Mouse (Mus musculus) hindbrain, embryonic 15.5 days (tissue): ENCODE data around the gene Spast. TPM values are rescaled to one million over a fixed set of nuclear protein-coding genes. Genes with fewer than 3 reads are reported as not detected.
"Not testable (repeated sequence)": the region's sequence is repeated elsewhere in the genome, so short reads cannot be mapped to it uniquely, and the experiment has no call there.

Source experiments
- ATAC-seq: fragments of 200-750 bp; cut with Nextera tagmentation; 2 replicates; pipeline ENCODE4 v1.8.0; 2017; ENCODE audit warnings: low read depth, moderate number of reproducible peaks, moderate TSS enrichment; ENCODE audit not compliant: low FRiP score
- H3K27ac ChIP-seq: fragments of 300-500 bp; sonication (generic); replicated peaks from 2 replicates; pipeline ENCODE4 v1.5.1; 2015; ENCODE audit warnings: mild to moderate bottlenecking, inconsistent platforms
- H3K27me3 ChIP-seq: fragments of 300-500 bp; sonication (generic); 2 replicates; pipeline ENCODE4 v1.6.1; 2015; ENCODE audit warnings: control low read depth, inconsistent platforms
- H3K36me3 ChIP-seq: fragments of 300-500 bp; sonication (generic); 2 replicates; pipeline ENCODE4 v1.6.1; 2015; ENCODE audit warnings: control low read depth, inconsistent platforms
- H3K4me1 ChIP-seq: fragments of 300-500 bp; sonication (generic); replicated peaks from 2 replicates; pipeline ENCODE4 v1.6.1; 2015; ENCODE audit warnings: control low read depth, inconsistent platforms
- H3K4me2 ChIP-seq: fragments of 300-500 bp; sonication (generic); 2 replicates; pipeline ENCODE4 v1.6.1; 2015; ENCODE audit warnings: moderate library complexity, mild to moderate bottlenecking, inconsistent platforms
- H3K4me3 ChIP-seq: fragments of 300-500 bp; sonication (generic); 2 replicates; pipeline ENCODE4 v1.5.1; 2015; ENCODE audit warnings: mild to moderate bottlenecking, inconsistent platforms
- H3K9ac ChIP-seq: fragments of 300-500 bp; sonication (generic); 2 replicates; pipeline ENCODE4 v1.6.1; 2015; ENCODE audit warnings: inconsistent platforms
- H3K9me3 ChIP-seq: fragments of 300-500 bp; sonication (generic); 2 replicates; pipeline ENCODE4 v1.6.1; 2016; ENCODE audit warnings: control low read depth, inconsistent platforms
- WGBS: fragments of 180-500 bp; shearing (Covaris S2); methylation state at CpG from one replicate; pipeline ENCODE4 v1.1.7; 2015; 5-methylcytosine and 5-hydroxymethylcytosine counted together
- polyA plus RNA-seq: library from polyadenylated mRNA; unstranded; fragments of >200 nt; fragmentation: Nextera tagmentation; extraction: Ambion mirVana; gene quantifications from 2 replicates; pipeline ENCODE4 v1.2.1, GENCODE M21; 2015

Spast gene
- polyA plus RNA-seq: 34.2 and 35.5 TPM in 2 replicates

- no peaks in the 10 kb centered on the region for H3K27me3 ChIP-seq
- ATAC-seq: peak; percentile 70
- peak within 1 kb of the TSS; percentile 97 for H3K27ac ChIP-seq
- H3K9me3 ChIP-seq: no peaks in the 10 kb centered on the region
- H3K9ac ChIP-seq: peak within 1 kb of the TSS; percentile 96
- H3K4me3 ChIP-seq: peak within 1 kb of the TSS; percentile 80
- H3K4me2 ChIP-seq: peak within 1 kb of the TSS; percentile 63
- WGBS: 1% methylated on average over 40 of the region's 90 CpGs
- H3K4me1 ChIP-seq: peaks cover 41% of the 10 kb centered on the region
- H3K36me3 ChIP-seq: no peaks in the 10 kb centered on the region
These were observed at the start of gene Spast for GRCm38 (mm10) chr17:74338937-74339804. Spast (plus strand) TSS chr17:74338987.

DNA sequence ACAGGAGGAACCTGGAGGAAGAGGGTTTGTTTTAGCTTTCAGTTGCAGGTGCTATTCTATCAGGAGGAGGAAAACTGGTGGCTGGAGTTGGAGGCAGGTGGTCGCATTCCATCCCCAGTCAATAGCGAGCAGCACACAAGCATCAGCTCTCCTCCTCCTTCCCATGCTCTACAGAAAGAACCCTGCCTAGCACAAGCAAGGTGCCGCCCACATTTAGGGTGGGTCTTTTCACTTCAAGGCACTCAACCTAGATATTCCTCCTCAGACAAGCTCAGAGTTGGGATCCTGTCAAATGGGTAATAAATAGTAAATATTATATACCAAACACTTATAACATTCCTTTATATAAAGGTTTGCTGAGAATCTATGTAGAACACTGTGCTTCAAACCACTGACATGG is 48.6 kb upstream of the Spast start:
- Histone ChIP-seq H3K4me1 (peaks cover 32% of the 10 kb centered on the region), H3K9ac (no peak overlapping the region), H3K4me3 (no peak overlapping the region), H3K9me3 (no peaks in the 10 kb centered on the region), H3K27me3 (no peaks in the 10 kb centered on the region), H3K27ac (no peak overlapping the region), H3K4me2 (no peak overlapping the region), H3K36me3 (no peaks in the 10 kb centered on the region)
- ATAC-seq: no peak
- 80% methylated on average over 3 of the region's 3 CpGs for WGBS

- Histone ChIP-seq H3K4me2 (no peak overlapping the region), H3K9ac (no peak overlapping the region), H3K36me3 (no peaks in the 10 kb centered on the region), H3K9me3 (no peaks in the 10 kb centered on the region), H3K4me1 (peaks cover 32% of the 10 kb centered on the region), H3K4me3 (no peak overlapping the region), H3K27ac (no peak overlapping the region), H3K27me3 (no peaks in the 10 kb centered on the region)
- no peak for ATAC-seq
These were observed 47.9 kb upstream of the Spast start for GRCm38 (mm10) chr17:74290869-74291268.

GRCm38 (mm10) chr17:74291640-74292361 is 47.0 kb upstream of the Spast start:
- H3K9me3 ChIP-seq: no peaks in the 10 kb centered on the region
- H3K9ac ChIP-seq: no peak overlapping the region
- H3K36me3 ChIP-seq: no peaks in the 10 kb centered on the region
- H3K27ac ChIP-seq: no peak overlapping the region
- H3K4me2 ChIP-seq: no peak overlapping the region
- ATAC-seq: no peak
- H3K4me1 ChIP-seq: peaks cover 36% of the 10 kb centered on the region
- WGBS: 87% methylated on average over 4 of the region's 4 CpGs
- H3K27me3 ChIP-seq: no peaks in the 10 kb centered on the region
- no peak overlapping the region for H3K4me3 ChIP-seq

- peak overlapping the region; percentile 86 for H3K4me2 ChIP-seq
- H3K27me3 ChIP-seq: no peaks in the 10 kb centered on the region
- WGBS: under 1% methylated on average over 18 of the region's 18 CpGs
- peaks cover 36% of the 10 kb centered on the region for H3K4me1 ChIP-seq
- ATAC-seq: no peak
- H3K36me3 ChIP-seq: 0 out of 2 replicates have a peak, but pooled peaks cover 7% of the 10 kb centered on the region
- peak overlapping the region; percentile 95 for H3K4me3 ChIP-seq
- no peaks in the 10 kb centered on the region for H3K9me3 ChIP-seq
- peak overlapping the region; percentile 94 for H3K9ac ChIP-seq
- peak overlapping the region; percentile 99 for H3K27ac ChIP-seq
These were observed 44.9 kb upstream of the Spast start for GRCm38 (mm10) chr17:74293687-74294425.

DNA sequence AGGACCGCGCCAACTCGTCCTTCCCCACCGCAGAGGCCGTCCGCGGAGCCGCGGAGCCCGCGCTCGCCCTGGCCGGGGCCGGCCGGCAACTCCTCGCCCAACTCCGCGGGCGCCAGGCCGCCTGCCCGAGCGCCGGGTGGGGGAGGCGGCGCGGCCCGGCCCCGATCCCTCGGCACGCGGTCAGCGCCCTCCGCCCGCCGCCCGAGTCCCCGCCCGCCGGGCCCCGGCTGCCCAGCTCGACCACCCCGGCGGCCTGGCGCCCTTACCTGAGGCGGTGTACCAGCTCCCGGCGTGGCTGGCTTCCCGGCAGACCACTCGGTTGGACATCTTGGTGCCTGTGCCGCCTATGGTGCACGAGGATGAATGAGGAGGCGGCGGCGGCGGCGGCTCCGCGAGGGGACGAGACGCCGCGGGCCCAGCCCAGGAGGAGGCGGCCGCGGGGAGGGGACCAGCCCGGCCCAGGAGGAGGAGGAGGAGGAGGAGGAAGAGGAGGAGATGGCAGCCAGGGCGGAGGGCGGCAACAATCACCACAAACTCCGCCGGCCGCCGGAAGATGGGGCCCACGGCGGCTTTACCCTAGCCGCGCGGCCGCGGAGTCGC is 44.3 kb upstream of the Spast start:
- H3K27ac ChIP-seq: peak overlapping the region; percentile 99
- H3K36me3 ChIP-seq: 0 out of 2 replicates have a peak, but pooled peaks cover 10% of the 10 kb centered on the region
- H3K9me3 ChIP-seq: no peaks in the 10 kb centered on the region
- peak; percentile 82 for ATAC-seq
- H3K27me3 ChIP-seq: no peaks in the 10 kb centered on the region
- WGBS: under 1% methylated on average over 69 of the region's 80 CpGs
- H3K4me1 ChIP-seq: peaks cover 36% of the 10 kb centered on the region
- peak overlapping the region; percentile 94 for H3K9ac ChIP-seq
- peak overlapping the region; percentile 86 for H3K4me2 ChIP-seq
- H3K4me3 ChIP-seq: peak overlapping the region; percentile 95

- peak within 1 kb of the TSS; percentile 95 for H3K4me3 ChIP-seq
- H3K4me2 ChIP-seq: peak within 1 kb of the TSS; percentile 86
- peak within 1 kb of the TSS; percentile 99 for H3K27ac ChIP-seq
- WGBS: under 1% methylated on average over 46 of the region's 110 CpGs
- peak within 1 kb of the TSS; percentile 94 for H3K9ac ChIP-seq
- no peaks in the 10 kb centered on the region for H3K27me3 ChIP-seq
- peak; percentile 92 for ATAC-seq
- 0 out of 2 replicates have a peak, but pooled peaks cover 10% of the 10 kb centered on the region for H3K36me3 ChIP-seq
- H3K9me3 ChIP-seq: no peaks in the 10 kb centered on the region
- peaks cover 32% of the 10 kb centered on the region for H3K4me1 ChIP-seq
These were observed 43.5 kb upstream of the Spast start, which contains the start of gene Memo1 for GRCm38 (mm10) chr17:74295026-74295970. Memo1 (minus strand) TSS chr17:74295521.

DNA sequence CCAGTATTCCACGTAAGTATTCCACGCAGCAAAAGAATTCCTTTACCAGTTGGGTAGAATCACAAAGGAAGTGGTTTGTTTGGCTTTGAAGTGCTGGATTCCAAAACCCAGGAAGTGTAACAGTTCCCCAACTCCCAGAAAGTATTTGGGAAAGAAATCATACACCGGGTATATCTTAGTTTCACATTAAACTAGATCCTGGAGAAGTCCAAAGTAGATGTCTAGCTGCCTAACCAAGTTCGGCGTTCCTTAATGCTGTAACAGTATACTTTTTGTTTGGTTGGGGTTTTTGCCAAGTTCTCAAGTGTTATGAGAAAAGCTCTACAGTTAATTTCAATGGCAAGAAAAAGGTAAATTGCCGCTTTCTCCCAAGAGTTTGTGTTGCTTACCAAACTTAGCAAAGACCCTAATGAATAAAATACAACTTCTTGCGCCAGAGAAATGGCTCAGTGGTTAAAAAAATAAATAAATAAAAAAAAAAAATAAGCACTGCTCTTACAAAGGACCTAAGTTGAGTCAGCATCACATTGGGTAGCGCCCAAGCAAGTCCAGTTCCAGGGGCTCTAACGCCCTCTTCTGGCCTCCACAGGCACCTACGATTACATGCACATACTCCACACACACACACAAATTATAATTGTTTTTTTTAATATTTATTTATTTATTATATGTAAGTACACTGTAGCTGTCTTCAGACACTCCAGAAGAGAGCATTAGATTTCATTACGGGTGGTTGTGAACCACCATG is 42.5 kb upstream of the Spast start:
- H3K27ac ChIP-seq: peak overlapping the region; percentile 99
- H3K4me2 ChIP-seq: peak overlapping the region; percentile 86
- 48% methylated on average over 11 of the region's 11 CpGs for WGBS

DNA sequence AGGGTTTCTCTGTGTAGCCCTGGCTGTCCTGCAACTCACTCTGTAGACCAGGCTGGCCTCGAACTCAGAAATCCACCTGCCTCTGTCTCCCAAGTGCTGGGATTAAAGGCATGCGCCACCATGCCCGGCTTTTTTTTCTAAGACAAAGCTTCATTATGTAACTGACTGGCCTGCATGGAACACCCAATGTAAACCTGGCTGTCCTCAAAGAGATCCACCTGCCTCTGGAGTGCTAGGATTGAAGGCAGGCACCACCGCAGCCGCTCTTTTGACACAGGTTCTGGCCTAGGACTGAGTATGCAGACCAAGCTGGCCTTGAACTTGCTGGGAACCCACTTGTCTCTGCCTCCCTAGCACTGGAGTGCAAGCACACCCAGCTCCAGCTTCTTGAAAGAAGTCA is 41.8 kb upstream of the Spast start:
- not testable (repeated sequence) for H3K27me3 ChIP-seq, H3K4me3 ChIP-seq, ATAC-seq

More for the DNA sequence above, 42.5 kb upstream of the Spast start:
- H3K4me3 ChIP-seq: peak overlapping the region; percentile 95
- H3K27me3 ChIP-seq: no peaks in the 10 kb centered on the region
- peaks cover 24% of the 10 kb centered on the region for H3K4me1 ChIP-seq
- peaks cover 13% of the 10 kb centered on the region for H3K36me3 ChIP-seq
- no peak for ATAC-seq
- peak overlapping the region; percentile 94; the same call in 1 of the 2 replicates for H3K9ac ChIP-seq
- no peaks in the 10 kb centered on the region for H3K9me3 ChIP-seq

GRCm38 (mm10) chr17:74300089-74300488 is 38.7 kb upstream of the Spast start:
- Histone ChIP-seq H3K36me3 (peaks cover 17% of the 10 kb centered on the region), H3K9me3 (no peaks in the 10 kb centered on the region), H3K4me3 (no peak overlapping the region), H3K9ac (no peak overlapping the region), H3K27ac (no peak overlapping the region), H3K27me3 (no peaks in the 10 kb centered on the region), H3K4me2 (no peak overlapping the region), H3K4me1 (0 out of 2 replicates have a peak, but pooled peaks cover 4% of the 10 kb centered on the region)
- ATAC-seq: no peak
- 79% methylated on average over 5 of the region's 5 CpGs for WGBS

More for the DNA sequence above, 41.8 kb upstream of the Spast start:
- 90% methylated on average over 5 of the region's 5 CpGs for WGBS
- not testable (repeated sequence) for H3K9ac ChIP-seq, H3K9me3 ChIP-seq, H3K4me2 ChIP-seq, H3K27ac ChIP-seq
- Histone ChIP-seq H3K4me1 (peaks cover 19% of the 10 kb centered on the region), H3K36me3 (peaks cover 17% of the 10 kb centered on the region)
